Mouse (Mus musculus) kidney, adult 8-10 months (tissue): ENCODE data around the gene Wdfy3.

Experiments used
- DNase-seq, 2 experiments: peaks; one replicate each; pipeline ENCODE4 v3.0.0; 2022

The Wdfy3 gene

GRCm38 (mm10) chr5:101828932-101829331, 240.8 kb downstream of the Wdfy3 start:
- no peak for DNase-seq

DNA sequence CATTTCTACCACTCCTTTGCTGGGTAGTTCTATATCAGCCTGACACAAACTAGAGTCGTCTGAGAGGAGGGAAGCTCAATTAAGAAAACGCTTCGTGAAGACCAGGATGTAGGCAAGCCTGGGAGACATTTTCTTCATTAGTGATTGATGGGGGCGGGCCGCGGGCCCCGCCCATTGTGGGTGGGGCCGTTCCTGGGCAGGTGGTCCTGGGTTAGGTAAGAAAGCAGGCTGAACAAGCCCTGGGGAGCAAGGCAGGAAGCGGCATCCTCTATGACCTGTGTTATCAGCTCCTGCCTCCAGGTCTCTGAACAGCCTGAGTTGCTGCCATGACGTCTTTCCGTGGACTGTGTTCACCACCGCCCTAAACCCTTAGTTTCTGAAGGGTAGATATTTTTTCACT, 242.2 kb downstream of the Wdfy3 start:
- no peak for DNase-seq

DNA sequence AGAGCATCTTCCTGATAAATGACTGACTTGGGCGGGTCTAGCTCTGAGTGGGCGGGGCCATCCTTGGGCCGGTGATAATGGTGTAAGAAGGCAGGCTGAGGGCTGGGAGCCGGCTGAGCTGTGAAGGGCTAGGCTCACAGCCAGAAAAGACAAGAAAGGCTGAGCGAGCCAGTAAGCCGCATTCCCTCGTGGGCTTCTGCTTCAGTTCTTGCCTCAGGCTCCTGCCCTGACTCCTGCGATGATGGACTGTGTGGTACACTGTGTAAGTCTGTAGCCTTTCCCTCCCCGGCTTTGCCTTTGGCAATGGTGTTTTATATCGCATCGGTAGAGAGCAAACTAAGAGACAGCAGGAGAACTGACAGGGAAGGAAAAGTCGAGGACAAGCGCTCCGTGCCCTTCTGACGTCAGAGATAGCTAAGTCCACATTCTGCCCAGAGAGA, 243.2 kb downstream of the Wdfy3 start:
- DNase-seq: peak; percentile 45 to 55

- DNase-seq: no peak
Measured at GRCm38 (mm10) chr5:101825111-101825911, 244.4 kb downstream of the Wdfy3 start.

GRCm38 (mm10) chr5:101822311-101822670, 247.4 kb downstream of the Wdfy3 start:
- no peak for DNase-seq

DNA sequence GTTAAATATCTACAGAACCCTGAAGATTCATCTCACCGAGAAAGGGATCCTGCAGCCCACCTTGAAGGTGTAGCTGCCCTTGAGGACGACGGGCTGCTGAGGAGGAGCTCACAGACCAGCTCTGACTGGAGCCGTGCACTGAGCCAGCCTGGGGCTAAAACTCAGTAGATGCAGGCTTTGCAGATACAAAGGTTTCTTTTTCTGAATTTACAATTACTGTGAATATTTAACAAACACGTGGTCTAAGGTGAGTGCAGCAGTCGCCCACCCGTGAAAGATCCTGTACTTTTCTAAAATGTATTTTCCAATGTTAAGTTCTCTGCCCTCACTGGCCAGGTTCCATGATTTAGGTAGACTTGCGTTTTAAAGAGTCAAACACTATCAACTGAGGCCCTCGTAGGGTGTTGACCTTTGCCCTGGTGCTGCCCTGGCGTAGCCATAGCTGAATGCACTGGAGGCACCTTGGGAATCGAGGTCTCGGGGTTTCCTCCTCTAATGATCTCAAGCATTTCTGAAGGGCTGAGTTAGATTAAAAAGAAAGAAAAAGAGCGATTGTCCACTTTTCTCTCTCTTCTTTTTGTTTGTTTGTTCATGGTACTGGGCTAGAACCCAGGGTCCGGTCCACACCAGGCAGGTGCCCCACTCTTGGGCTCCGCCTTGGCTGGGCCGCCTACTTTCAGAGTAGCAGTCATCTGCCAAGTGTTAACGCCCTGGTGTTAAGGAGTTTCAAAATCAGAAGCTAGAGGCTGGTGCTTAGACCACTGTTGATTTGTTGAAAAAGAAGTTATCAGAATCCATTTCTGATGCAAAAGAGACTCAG, 248.0 kb downstream of the Wdfy3 start:
- DNase-seq: peak; percentile 36 to 41

- peak; percentile 30 to 52 for DNase-seq
Measured at GRCm38 (mm10) chr5:101821052-101821451, 248.7 kb downstream of the Wdfy3 start.

DNA sequence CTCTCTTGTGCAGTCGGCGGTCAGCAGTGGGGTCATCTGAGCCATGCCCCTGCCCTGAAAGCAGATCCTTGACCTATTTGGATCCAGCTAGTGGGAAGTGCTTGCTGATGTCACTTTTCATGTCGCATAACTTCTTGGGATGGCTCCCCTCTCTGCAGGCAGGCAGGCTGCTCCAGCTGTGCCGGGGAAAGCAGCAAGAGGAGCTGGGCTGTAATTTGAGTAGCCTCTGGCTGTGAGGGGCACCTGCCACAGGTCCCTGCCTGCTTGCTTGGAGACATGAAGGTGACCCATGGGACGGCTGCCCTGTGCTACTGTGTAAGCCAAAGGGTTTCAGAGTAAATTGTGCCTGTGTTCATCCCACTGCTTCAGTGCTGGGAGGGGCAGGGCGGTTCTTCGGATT, 249.9 kb downstream of the Wdfy3 start:
- DNase-seq: no peak

GRCm38 (mm10) chr5:101819216-101819615, 250.5 kb downstream of the Wdfy3 start:
- no peak for DNase-seq

DNA sequence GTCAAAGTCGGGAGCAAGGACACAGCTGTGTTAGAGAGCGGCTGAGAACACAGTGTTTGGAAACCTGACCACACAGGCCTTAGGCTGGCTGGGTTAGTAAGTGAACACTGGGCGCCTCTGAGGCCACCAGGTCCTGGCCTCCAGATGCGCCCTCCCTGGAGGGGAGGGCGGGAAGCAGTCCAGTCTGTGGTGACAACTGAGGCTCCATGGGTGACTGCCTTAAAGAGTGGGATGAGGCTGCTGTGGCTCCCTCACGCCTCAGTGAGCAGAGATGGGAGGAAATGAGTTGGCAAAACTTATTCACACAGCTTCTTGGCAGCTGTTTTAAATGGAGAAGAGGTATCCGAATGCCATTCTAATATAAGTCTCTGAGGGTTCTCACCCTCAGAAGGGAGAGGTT, 252.9 kb downstream of the Wdfy3 start:
- no peak for DNase-seq

DNA sequence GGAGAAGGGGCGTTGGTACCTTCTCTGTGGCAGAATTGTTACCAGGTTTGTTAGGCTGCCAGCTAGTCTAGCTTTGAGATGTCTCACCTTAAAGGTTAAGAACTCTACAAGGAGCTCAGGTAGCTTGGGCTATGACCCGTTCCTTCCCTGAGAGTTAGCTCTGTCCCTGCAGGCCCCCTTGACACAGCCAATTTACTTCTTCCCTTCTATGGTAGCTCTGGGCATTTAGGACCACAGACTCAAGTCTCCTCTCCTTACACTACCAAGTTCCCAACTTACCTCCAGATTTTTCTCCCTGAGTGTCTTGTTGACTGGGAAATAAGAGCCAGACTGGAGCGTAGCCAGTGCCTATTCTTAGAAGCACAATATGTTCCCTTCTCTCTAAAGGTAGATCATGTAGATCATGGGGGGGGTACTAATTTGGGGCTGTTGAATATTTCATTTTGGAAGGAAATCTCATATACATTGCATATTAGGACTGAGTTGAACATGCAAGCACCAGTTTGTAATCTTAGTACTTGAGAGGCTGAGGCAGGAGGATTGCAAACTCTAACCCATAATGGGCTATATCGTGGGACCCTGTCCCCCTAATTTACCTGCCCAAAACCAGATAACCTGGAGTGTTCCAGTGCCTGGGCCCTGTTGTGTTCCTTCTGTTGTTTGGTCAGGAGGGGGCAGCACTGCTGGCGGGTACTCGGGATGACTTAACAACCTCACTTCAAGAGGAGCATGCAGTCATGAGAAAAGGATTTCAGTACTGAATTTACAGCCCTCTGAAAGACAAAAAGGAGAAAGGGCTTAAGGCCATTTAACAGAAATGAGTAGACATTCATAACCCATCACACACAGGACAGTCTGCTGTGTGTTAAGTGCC, 258.2 kb downstream of the Wdfy3 start:
- DNase-seq: no peak

DNA sequence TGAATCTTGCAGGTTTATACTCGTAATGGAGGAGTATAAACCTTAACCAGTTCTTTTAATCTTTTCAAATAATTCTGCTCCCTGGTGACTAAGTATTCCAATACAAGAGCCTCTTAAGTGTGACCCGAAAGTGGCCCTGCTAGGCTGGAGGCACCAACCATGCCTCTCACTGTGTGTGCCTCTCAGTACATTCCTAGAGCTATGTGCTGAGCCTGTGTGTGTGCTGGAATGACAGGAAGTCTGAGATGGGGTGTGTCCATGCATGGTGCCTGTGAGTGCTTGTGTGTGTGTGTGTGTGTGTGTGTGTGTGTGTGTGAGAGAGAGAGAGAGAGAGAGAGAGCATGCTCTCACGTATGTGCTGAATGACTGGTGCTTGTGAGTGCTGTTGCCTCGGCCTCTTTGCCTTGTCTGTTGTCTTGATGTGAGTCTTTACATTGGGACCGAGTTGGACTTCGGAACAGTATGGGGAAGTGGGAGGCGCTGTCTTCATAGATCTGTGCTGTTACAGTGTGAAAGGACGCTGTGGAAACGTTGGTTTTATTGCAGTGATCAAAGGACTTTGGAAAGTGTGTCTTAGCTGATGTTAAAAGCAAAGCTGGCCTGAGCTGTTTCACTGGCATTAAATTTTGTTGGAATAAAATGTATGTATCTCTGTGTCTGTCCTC, 267.2 kb downstream of the Wdfy3 start:
- DNase-seq: no peak

DNA sequence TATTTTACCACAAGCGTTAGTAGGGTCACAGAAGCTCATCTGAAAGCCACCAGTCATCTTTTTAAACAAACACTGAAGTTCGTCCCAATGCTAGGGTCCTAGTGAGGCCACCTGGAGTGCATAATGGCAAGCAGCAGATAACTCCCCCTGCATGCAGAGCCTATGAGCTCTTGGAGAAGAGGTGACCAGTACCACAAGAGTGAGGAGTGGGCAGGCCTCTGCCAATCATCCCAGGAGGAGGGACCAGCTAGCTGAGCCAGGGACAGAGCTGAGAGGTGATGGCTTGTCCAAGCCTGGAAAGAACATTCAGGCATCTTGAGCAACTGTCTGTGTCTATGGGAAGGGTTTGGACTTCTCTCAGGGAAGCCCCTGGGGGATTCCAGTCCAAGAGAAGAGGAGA, 267.8 kb downstream of the Wdfy3 start:
- DNase-seq: no peak

DNA sequence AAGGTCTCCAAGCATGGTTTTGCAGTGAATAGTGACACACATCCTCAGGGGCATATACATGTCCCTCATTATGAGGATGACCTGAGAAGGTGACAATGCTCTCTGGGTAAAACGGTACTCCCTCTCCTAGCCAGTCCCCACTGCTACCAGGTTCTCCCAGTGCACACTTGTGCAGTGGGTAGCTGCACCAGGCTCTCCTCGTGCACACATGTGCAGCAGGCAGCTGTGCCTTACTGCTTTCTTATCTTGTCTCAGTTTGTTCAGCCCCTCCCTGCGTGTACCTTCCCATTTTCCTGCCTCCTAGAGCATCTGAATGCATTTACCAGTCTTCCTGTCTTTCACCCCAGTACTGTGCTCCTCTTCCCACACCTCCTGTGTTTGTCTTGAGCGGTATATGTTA, 277.1 kb downstream of the Wdfy3 start:
- DNase-seq: no peak

- no peak for DNase-seq
Measured at GRCm38 (mm10) chr5:101790560-101790959, 279.2 kb downstream of the Wdfy3 start.

DNA sequence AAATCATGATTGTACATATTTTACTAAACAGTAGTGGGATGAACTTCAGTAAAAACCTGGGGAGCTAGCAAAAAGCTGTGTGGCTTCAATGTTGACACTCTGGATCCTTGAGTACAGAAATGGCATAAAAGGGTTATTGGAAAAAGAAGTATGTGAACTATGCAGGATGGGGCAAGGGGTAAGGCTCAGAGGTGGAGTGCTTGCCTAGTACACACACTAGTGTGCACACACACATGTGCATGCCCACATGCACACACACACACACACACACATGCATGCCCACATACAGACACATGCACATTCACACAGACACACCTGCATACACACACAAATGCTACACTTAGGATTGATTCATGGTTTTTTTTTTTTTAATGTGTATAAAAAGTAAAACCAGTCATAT, 280.0 kb downstream of the Wdfy3 start:
- DNase-seq: no peak

GRCm38 (mm10) chr5:101785921-101786614, 283.7 kb downstream of the Wdfy3 start:
- no peak for DNase-seq

DNA sequence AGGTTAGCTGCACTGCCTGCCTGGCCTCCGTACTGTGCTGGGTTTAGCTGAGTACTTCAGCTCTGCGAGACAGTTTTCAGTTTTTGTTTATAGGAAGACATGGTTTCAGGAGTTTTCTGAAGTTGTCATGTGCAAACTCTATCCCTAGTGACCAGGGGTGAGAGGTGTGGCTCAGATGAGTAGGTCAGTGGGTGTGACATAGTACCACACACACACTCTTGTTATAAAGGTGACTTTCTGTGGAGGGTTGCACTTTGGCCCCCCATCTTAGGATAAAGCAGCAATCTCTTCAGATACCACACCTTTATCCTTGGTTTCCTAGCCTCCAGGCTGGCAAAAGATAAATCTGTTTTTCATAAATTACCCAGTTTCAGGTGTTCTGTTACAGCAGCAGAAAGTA, 284.9 kb downstream of the Wdfy3 start:
- no peak for DNase-seq

GRCm38 (mm10) chr5:101784328-101784727, 285.4 kb downstream of the Wdfy3 start:
- no peak for DNase-seq
